Mouse (Mus musculus) hindbrain, embryonic 14.5 days (tissue): ENCODE data around the gene Fmod. TPM values are rescaled to one million over a fixed set of nuclear protein-coding genes. Genes with fewer than 3 reads are reported as not detected.

Source experiments
- ATAC-seq: fragments of 200-750 bp; cut with Nextera tagmentation; 2 replicates; pipeline ENCODE4 v1.8.0; 2017; ENCODE audit warnings: moderate number of reproducible peaks, mild to moderate bottlenecking, moderate TSS enrichment, moderate library complexity; ENCODE audit not compliant: low FRiP score
- DNase-seq: peaks from one replicate; pipeline ENCODE4 v3.0.0-alpha.2; 2015; ENCODE audit warnings: low spot score
- H3K27ac ChIP-seq: fragments of 300-500 bp; sonication (generic); 2 replicates; pipeline ENCODE4 v1.5.1; 2014; ENCODE audit warnings: mild to moderate bottlenecking, moderate library complexity
- H3K27me3 ChIP-seq: fragments of 300-500 bp; sonication (generic); 2 replicates; pipeline ENCODE4 v1.6.1; 2014; ENCODE audit warnings: mild to moderate bottlenecking, low read length, mixed read lengths; ENCODE audit not compliant: control insufficient read depth, insufficient read depth
- H3K36me3 ChIP-seq: fragments of 300-500 bp; sonication (generic); replicated peaks from 2 replicates; pipeline ENCODE4 v1.6.1; 2014; ENCODE audit not compliant: control insufficient read depth, insufficient read depth
- H3K4me1 ChIP-seq: fragments of 300-500 bp; sonication (generic); replicated peaks from 2 replicates; pipeline ENCODE4 v1.6.1; 2014; ENCODE audit warnings: antibody characterized with exemption, low read length, mixed read lengths; ENCODE audit not compliant: control insufficient read depth, insufficient read depth
- H3K4me2 ChIP-seq: fragments of 300-500 bp; sonication (generic); replicated peaks from 2 replicates; pipeline ENCODE4 v1.6.1; 2014; ENCODE audit warnings: mild to moderate bottlenecking, moderate library complexity
- H3K4me3 ChIP-seq: fragments of 300-500 bp; sonication (generic); replicated peaks from 2 replicates; pipeline ENCODE4 v1.5.1; 2014; ENCODE audit warnings: mild to moderate bottlenecking, low read length
- H3K9ac ChIP-seq: fragments of 300-500 bp; sonication (generic); 2 replicates; pipeline ENCODE4 v1.6.1; 2014
- H3K9me3 ChIP-seq: fragments of 300-500 bp; sonication (generic); 2 replicates; pipeline ENCODE4 v1.6.1; 2016; ENCODE audit warnings: low read length; ENCODE audit not compliant: control insufficient read depth
- WGBS: fragments of 180-500 bp; shearing (Covaris S2); extraction: QIAGEN DNeasy Blood & Tissue Kit; methylation state at CpG from one replicate; pipeline ENCODE4 v1.1.7; 2014; 5-methylcytosine and 5-hydroxymethylcytosine counted together
- polyA plus RNA-seq: library from polyadenylated mRNA; unstranded; fragments of >200 nt; fragmentation: Nextera tagmentation; extraction: Ambion mirVana; gene quantifications from 2 replicates; pipeline ENCODE4 v1.2.1, GENCODE M21; 2014

The Fmod gene
- 5.3 and 6.2 TPM in 2 replicates for polyA plus RNA-seq

DNA sequence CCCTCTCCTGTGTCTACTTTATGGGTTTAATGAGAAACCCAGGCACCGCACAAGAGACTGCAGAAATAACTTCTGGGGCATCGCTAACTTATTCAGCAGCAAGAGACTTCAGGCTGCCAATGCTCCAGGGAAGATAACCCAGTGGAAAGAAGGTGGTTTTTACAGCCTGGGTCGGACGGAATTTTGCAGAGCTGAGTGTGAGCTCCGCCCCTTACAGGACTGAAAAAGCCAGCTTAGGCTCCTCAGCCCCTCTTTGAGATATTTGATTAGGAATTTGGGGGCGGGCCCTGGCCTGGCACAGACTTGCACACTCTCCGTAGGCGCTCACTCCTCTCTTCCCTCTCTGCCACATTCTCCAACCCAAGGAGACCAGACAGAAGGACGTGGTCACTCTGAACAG, at the start of gene Fmod:
Gene Fmod (plus strand): TSS at position 83 of the 400 bp plus-strand sequence.
- Histone ChIP-seq H3K27ac (no peak within 1 kb of the TSS), H3K9me3 (no peaks in the 10 kb centered on the region), H3K27me3 (no peaks in the 10 kb centered on the region), H3K36me3 (no peaks in the 10 kb centered on the region), H3K4me2 (no peak within 1 kb of the TSS; the same call in 1 of the 2 replicates), H3K4me3 (no peak within 1 kb of the TSS), H3K9ac (no peak within 1 kb of the TSS), H3K4me1 (no peaks in the 10 kb centered on the region)
- no peak for DNase-seq
- no peak for ATAC-seq
- 55% methylated on average over 9 of the region's 9 CpGs for WGBS

DNA sequence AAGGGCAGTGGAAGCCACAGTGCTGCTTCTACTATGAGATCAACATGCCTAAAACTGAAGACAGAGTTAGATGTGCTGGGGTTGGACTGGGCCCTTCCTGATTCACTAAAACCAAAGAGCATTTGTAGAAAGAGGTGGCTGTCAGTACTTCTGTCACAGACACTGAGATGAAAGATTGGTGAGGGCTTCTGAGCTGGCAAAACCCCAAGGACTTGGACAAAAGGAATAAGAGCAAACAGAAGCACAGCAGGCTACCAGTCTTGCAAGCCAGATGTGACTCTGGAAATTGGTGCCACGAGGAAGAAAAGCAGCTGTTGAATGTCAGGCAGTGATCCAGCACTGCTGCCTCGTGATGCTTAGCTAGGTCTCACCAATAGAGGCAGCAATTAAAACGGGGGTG, 48.2 kb upstream of the Fmod start:
- ATAC-seq (no peak), DNase-seq (no peak)
- H3K27me3 ChIP-seq: no peaks in the 10 kb centered on the region
- no peak overlapping the region for H3K4me3 ChIP-seq
- H3K4me1 ChIP-seq: no peaks in the 10 kb centered on the region
- WGBS: 17% methylated on average over 3 of the region's 3 CpGs
- no peak overlapping the region for H3K9ac ChIP-seq
- H3K9me3 ChIP-seq: no peaks in the 10 kb centered on the region
- H3K27ac ChIP-seq: no peak overlapping the region
- H3K4me2 ChIP-seq: no peak overlapping the region
- H3K36me3 ChIP-seq: no peaks in the 10 kb centered on the region

DNA sequence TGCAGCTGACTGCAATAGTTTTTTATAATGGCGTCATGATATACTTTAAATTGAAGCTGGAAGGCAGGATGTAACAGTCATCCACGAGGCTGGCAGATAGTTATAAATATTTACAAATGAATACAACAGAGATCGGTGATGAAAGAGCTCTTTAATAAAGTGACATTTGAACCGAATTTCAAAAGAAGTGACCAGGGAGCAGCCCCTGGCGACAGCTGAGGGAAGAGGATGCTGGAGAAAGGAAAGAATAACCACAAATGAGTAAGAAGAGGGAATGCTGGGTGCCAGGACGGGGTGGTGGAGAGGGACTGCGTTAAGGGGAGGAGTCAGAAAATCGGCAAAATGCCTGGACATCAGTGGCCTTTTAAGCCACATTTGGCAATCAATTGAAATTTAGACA, 45.8 kb upstream of the Fmod start:
- H3K4me1 ChIP-seq: no peaks in the 10 kb centered on the region
- DNase-seq: no peak
- H3K9me3 ChIP-seq: no peaks in the 10 kb centered on the region
- H3K27me3 ChIP-seq: no peaks in the 10 kb centered on the region
- no peak overlapping the region for H3K27ac ChIP-seq
- no peak overlapping the region for H3K4me2 ChIP-seq
- no peaks in the 10 kb centered on the region for H3K36me3 ChIP-seq
- no peak for ATAC-seq
- no peak overlapping the region for H3K4me3 ChIP-seq
- H3K9ac ChIP-seq: no peak overlapping the region
- WGBS: 67% methylated on average over 8 of the region's 8 CpGs

DNA sequence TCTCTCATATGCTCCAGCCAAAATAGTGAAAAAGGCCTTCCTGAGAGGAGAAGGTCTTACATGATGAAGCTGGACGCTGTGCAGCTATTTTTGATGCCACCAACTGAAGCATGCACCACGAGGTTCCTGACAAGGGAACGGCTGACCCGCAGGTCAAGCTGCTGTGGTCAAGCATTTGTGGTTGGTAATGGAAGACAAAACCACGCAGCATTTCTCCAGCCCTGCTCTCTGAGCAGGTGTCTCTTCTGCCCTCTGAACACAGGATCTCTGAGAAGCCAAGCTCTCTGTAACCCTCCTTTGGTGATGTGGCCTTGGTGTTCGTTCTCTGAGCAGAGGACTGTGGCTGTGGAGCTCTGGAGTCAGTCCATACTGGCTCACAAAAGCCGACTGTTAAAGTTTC, 31.6 kb upstream of the Fmod start:
- H3K9me3 ChIP-seq: no peaks in the 10 kb centered on the region
- no peak overlapping the region for H3K4me2 ChIP-seq
- H3K9ac ChIP-seq: no peak overlapping the region
- H3K27me3 ChIP-seq: no peaks in the 10 kb centered on the region
- WGBS: 71% methylated on average over 7 of the region's 7 CpGs
- H3K36me3 ChIP-seq: no peaks in the 10 kb centered on the region
- ATAC-seq (no peak), DNase-seq (no peak)
- no peak overlapping the region for H3K27ac ChIP-seq
- no peak overlapping the region for H3K4me3 ChIP-seq
- H3K4me1 ChIP-seq: no peaks in the 10 kb centered on the region

DNA sequence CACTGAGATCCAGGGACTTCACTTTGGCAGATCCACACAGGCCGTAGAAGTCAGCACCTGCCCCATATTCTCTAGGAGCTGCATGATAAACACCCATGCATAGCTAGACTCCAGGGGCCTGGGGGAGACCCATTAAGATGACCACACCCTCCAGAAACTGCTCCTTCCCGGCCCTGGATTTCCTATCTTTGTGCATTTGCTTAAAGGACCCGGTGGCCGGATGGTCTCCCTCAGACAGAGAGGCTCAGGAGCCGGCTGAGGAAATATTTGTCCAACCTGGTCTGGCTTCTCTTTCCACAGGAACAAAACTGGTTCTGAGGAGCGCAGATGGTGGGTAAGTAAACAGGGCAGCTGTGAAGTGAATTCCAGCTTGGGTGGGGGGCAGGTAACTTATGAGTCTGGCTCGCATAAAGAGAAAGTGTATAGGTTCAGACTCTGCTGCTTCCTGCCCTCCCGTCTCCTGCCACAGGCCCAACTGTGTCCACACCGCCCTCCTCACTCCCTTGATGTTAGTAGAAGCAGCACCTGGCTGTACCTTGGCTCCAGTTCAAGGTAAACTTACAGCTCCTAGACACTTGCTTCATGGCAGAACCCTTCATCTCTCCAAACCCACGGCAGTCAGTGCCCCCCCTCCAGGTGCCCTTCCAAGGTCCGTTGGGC, 30.8 kb upstream of the Fmod start:
- H3K4me3 ChIP-seq: no peak overlapping the region
- 83% methylated on average over 11 of the region's 11 CpGs for WGBS
- ATAC-seq: no peak
- H3K27me3 ChIP-seq: no peaks in the 10 kb centered on the region
- no peak overlapping the region for H3K27ac ChIP-seq
- DNase-seq: no peak
- no peak overlapping the region for H3K4me2 ChIP-seq
- H3K9me3 ChIP-seq: no peaks in the 10 kb centered on the region
- H3K4me1 ChIP-seq: no peaks in the 10 kb centered on the region
- H3K36me3 ChIP-seq: no peaks in the 10 kb centered on the region
- no peak overlapping the region for H3K9ac ChIP-seq

DNA sequence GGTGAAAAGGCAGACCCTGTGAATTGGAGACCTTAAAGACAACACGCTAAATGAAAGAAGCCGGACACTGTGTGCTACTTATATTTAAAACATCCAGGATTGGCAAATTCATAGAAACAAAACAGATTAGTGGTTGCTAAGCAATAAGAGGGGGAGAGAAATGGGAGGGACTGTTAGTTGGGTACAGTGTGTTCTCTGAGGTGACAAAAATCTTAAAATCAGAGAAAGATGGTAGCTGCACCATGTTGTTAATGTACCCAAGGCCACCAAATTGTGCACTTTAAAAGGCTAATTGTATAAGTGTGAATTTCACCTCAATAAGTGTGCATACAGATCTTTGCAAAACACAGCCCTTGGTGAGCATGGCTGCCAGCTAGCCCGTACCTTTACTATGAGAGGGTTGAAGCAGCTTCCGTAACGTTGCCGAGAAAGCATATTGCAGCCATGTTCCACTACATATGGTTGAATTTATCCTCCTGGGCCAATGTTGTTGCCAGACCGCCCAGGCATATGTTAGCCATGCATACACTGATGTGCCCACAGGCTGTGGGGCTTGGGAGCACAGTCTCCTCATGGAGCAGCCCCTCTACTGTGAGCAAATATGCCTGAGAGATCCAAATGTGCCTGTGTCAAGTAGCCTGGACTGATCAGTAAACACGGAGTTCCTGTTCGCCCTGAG, 12.6 kb upstream of the Fmod start:
- H3K36me3 ChIP-seq: no peaks in the 10 kb centered on the region
- H3K27ac ChIP-seq: no peak overlapping the region
- WGBS: 87% methylated on average over 9 of the region's 9 CpGs
- ATAC-seq (no peak), DNase-seq (no peak)
- no peak overlapping the region for H3K9ac ChIP-seq
- H3K27me3 ChIP-seq: no peaks in the 10 kb centered on the region
- no peaks in the 10 kb centered on the region for H3K9me3 ChIP-seq
- H3K4me3 ChIP-seq: no peak overlapping the region
- 0 out of 2 replicates have a peak, but pooled peaks cover 2% of the 10 kb centered on the region for H3K4me1 ChIP-seq
- H3K4me2 ChIP-seq: no peak overlapping the region

DNA sequence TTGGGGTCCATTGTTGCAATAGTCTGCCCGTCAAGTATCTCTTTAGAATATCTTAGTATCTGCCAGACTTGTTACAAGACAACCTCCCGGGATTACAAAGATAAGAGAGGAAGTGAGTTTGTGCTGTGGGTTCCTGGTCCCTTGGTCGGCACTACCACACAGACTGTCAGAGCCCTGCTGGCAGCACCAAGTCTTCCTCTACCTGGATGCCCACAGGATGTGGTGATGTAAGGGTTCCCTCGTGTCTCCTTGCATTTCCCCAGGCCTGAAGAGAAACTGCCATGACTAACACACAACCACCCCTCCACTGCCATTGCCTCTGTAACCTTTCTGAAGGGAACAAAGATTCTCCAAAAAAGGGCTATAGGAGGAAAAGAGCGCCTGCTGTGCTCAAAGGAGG, 11.1 kb upstream of the Fmod start:
- no peaks in the 10 kb centered on the region for H3K36me3 ChIP-seq
- DNase-seq (no peak), ATAC-seq (no peak)
- no peak overlapping the region for H3K27ac ChIP-seq
- WGBS: 74% methylated on average over 5 of the region's 5 CpGs
- no peaks in the 10 kb centered on the region for H3K9me3 ChIP-seq
- H3K4me3 ChIP-seq: no peak overlapping the region
- H3K9ac ChIP-seq: no peak overlapping the region
- 0 out of 2 replicates have a peak, but pooled peaks cover 2% of the 10 kb centered on the region for H3K4me1 ChIP-seq
- no peak overlapping the region for H3K4me2 ChIP-seq
- no peaks in the 10 kb centered on the region for H3K27me3 ChIP-seq

DNA sequence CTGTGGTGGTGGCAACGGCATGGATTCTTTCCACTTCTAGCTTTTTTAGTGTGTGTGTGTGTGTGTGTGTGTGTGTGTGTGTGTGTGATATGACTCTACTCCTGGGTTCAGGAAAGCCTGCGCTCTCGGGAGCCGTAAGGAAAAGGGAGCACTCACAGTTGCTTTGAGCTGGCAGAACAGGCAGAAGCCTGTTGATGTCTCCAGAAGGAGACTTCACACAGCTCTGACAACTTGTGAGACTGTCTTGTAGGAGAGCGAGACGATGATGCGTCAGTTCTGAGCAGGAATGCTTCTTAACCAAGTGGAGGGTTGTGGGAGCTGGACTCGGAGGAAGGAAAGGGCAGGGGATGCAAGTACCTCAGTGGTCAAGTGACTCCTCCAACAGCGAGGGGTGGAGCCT, 10.3 kb upstream of the Fmod start:
- Histone ChIP-seq H3K9me3 (no peaks in the 10 kb centered on the region), H3K4me1 (0 out of 2 replicates have a peak, but pooled peaks cover 2% of the 10 kb centered on the region), H3K4me2 (no peak overlapping the region), H3K27me3 (no peaks in the 10 kb centered on the region), H3K36me3 (no peaks in the 10 kb centered on the region), H3K4me3 (no peak overlapping the region), H3K9ac (no peak overlapping the region), H3K27ac (no peak overlapping the region)
- 83% methylated on average over 9 of the region's 9 CpGs for WGBS
- ATAC-seq: no peak
- no peak for DNase-seq

DNA sequence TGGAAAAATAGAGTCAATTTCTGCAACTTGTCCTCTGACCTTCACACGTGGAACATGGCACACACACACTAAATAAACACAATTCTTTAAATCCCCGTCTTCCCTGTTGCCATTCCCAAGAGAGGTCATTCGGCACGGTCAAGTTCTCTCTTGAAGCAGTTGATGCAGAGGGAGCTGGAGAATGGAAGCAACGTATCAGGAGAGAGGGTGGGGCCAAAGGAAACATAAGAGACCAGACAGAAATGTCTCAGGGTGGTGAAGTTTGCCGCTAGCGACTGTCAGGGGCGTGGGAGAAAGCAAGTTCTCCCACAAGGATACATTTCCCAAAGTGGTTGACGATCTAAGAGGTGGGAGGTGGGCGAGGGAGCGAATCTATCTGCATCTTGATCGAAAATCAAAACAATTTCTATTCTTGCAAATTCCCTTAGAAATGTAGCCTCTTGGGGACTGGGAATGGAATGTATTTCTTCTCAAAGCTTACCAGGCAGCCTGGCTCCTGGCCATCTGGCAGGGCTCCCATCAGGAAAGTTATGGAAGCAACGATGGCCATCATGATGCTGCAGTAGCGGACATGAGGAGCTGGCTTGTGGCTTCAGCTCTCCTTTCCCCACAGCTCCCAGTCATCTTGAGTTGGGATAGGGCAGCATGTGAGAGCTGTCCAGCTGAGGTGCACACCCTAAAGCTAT, 8.8 kb upstream of the Fmod start:
- no peaks in the 10 kb centered on the region for H3K27me3 ChIP-seq
- DNase-seq (no peak), ATAC-seq (no peak)
- H3K36me3 ChIP-seq: no peaks in the 10 kb centered on the region
- no peak overlapping the region for H3K9ac ChIP-seq
- H3K4me2 ChIP-seq: no peak overlapping the region
- H3K9me3 ChIP-seq: no peaks in the 10 kb centered on the region
- 0 out of 2 replicates have a peak, but pooled peaks cover 2% of the 10 kb centered on the region for H3K4me1 ChIP-seq
- WGBS: 83% methylated on average over 14 of the region's 14 CpGs
- H3K4me3 ChIP-seq: no peak overlapping the region
- no peak overlapping the region for H3K27ac ChIP-seq
